Mouse (Mus musculus) megakaryocyte, adult 5-6 weeks (primary cell): ENCODE measurements around the gene Zfp493. TPM values are rescaled to one million over a fixed set of nuclear protein-coding genes. Genes with fewer than 3 reads are reported as not detected.
"Not testable (repeated sequence)": the region's sequence is repeated elsewhere in the genome, so short reads cannot be mapped to it uniquely, and the experiment has no call there.

Experiments used
- ATAC-seq: 2 replicates; pipeline ENCODE4 v1.8.0; 2016; ENCODE audit warnings: mild to moderate bottlenecking, inconsistent platforms; ENCODE audit not compliant: poor library complexity, severe bottlenecking
- total RNA-seq, 2 experiments: library from RNA; stranded (forward) in 1 of 2; stranded (reverse) in 1 of 2; fragments of 153-499, 151-499 nt in 1 of 2; fragments of 221-1000, 200-1000 nt in 1 of 2; gene quantifications; 2 replicates each; pipeline versions ENCODE4 v1.2.3 to v1.2.4; 2015 to 2017

The Zfp493 gene
- 1.6 and 2.1 TPM in 2 replicates for total RNA-seq (2015)
- 0.12 and 0.95 TPM in 2 replicates for total RNA-seq (2017)

- peak; percentile 98 for ATAC-seq
Measured at GRCm38 (mm10) chr13:67779265-67780221, at the start of gene Zfp493. Zfp493 (plus strand) TSS chr13:67779693.

GRCm38 (mm10) chr13:67734391-67734790 lies 45.1 kb upstream of the Zfp493 start:
- not testable (repeated sequence) for ATAC-seq

GRCm38 (mm10) chr13:67742941-67743340 lies 36.6 kb upstream of the Zfp493 start:
- no peak for ATAC-seq

DNA sequence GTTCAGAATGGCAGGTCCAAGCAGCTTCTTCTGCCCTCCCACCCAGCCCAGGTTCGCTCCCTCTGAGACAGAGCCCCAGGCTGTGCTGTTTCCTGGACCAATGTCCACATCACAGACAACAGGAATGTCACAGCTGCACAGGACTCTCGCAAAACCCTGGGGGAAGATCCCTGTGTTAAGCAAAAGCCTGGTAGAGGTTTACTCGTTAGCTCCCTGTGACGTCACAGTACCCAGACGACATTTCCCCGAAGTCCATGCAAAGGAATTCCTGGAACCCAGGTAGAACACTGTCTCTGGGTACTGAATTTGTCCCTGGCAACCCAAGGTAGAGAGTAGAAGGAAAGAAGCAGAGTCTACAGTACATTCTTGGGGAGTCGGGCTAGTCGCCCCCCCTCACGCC lies 35.6 kb upstream of the Zfp493 start:
- ATAC-seq, result no peak

GRCm38 (mm10) chr13:67754333-67755306 lies 24.9 kb upstream of the Zfp493 start, which contains the start of gene Zfp85:
Zfp85 (minus strand) TSS chr13:67755228.
- peak; percentile 96 for ATAC-seq

- no peak for ATAC-seq
Measured at GRCm38 (mm10) chr13:67755761-67756160, 23.7 kb upstream of the Zfp493 start.

DNA sequence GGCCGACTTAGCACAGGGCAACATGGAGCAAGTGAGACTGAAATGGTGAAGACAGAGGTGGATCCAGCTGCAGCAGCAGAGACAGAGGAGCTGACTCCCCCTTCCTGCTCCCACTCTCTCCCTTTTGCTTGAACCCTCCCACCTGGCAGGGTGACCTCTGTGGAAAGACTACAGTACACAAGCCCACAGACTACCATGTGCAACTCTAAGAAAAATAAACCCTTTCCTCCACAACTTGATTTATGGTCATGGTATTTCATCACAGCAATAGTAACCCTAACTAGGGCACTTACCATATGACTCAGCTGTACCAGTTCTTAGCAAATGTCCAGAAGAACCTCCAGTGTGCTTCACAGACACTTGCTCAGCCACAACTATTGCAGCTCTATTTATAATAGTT lies 19.5 kb upstream of the Zfp493 start:
- no peak for ATAC-seq

GRCm38 (mm10) chr13:67763031-67763768 lies 16.3 kb upstream of the Zfp493 start:
- no peak for ATAC-seq

GRCm38 (mm10) chr13:67791921-67792455 lies 12.5 kb downstream of the Zfp493 start:
- ATAC-seq, result no peak

DNA sequence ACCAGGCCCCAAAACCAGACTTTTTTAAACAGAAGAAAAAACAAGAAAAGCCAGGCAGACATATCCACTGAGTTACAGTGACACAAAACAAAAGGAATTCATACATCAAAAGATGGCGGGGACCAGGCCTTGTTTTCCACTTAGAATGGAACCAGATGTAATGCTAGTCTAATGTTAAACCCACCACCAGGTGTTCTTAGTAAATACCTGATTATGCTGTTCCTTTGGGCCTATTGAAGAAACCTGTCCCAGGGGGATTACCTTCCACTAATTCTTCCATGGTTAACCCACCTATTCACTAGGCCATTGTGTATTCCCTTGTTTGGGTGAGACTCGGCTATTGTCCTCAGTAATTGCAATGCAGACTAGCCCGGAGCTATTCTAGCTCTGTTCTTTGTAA lies 19.1 kb downstream of the Zfp493 start:
- ATAC-seq, result no peak

- ATAC-seq, result not testable (repeated sequence)
Measured at GRCm38 (mm10) chr13:67799151-67799550, 19.7 kb downstream of the Zfp493 start.

DNA sequence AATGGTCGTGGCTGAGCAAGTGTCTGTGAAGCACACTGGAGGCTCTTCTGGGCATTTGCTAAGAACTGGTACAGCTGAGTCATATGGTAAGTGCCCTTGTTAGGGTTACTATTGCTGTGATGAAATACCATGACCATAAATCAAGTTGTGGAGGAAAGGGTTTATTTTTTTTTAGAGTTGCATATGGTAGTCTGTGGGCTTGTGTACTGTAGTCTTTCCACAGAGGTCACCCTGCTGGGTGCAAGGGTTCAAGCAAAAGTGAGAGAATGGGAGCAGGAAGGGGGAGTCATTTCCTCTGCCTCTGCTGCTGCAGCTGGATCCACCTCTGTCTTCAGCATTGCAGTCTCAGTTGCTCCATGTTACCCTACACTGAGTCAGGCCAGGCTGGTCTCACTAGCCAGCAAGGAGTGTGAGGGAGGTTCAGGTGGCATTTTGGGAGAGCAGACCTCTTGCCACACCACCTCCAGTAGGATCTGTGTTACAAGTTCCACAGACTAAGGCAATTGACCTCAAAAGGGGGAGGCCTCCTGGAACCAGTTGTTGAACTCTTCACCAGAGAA lies 32.2 kb downstream of the Zfp493 start:
- ATAC-seq, result no peak

DNA sequence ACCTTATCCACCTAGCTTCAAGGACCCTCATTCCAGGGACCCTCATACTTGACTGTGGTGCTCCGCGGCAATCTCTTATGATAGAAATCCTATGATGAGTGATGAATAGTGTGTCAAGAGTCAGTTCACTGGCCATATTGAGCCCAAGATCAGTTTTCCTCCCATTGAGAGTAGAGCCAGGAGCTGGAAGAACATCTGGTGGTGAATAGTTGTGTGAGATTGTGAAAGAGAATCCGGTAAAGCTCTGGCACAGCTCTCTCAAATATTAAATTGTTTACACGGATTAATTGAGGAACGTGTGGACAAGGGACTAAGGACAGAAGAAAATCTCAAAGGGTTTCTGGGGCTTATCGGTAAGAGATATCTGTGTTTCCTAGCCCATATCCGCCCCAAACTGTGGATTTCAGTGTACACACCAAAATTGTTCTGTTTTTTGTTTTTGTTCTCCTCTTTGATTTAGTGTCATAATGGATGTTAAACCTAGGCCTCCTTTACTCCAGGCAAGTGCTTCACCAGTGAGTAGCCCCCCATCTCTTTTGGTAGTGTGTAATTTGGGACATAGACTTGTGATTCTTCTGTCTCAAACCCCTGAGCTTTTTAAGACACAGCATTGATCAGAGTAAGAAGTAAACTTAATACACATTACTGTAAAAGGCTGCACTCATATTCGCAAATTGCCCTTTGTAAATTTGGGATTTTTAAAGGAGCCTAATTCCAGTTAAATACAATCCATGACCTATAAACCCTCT lies 33.6 kb downstream of the Zfp493 start:
- peak; percentile 14; the same call in 1 of the 2 replicates for ATAC-seq

GRCm38 (mm10) chr13:67813710-67814660 lies 34.5 kb downstream of the Zfp493 start, which contains the start of gene Zfp273:
Zfp273 (plus strand) TSS chr13:67813740.
- peak; percentile 95 for ATAC-seq

DNA sequence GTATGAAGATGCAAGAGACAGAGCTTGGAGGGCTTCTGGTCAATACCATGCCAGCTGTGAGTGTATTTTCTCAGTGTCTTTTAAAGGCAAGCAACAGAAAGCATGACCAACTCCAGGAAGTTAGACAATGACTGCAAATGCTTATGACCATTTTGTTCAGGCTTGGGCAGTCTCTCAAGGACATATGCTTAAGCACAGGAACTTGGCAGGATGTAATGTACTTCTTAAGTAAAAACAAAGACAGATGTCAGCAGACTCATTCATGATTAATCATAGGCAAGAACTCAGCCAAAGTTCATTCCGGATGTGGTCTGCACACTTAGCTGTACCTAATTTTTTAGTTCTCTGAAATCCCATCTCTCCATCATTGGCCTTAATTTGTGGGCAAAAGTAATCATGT lies 39.1 kb downstream of the Zfp493 start:
- ATAC-seq, result no peak

GRCm38 (mm10) chr13:67830911-67831336 lies 51.4 kb downstream of the Zfp493 start, which contains the start of gene Gm10037:
Gm10037 (plus strand) TSS chr13:67831106.
- peak; percentile 88 for ATAC-seq

DNA sequence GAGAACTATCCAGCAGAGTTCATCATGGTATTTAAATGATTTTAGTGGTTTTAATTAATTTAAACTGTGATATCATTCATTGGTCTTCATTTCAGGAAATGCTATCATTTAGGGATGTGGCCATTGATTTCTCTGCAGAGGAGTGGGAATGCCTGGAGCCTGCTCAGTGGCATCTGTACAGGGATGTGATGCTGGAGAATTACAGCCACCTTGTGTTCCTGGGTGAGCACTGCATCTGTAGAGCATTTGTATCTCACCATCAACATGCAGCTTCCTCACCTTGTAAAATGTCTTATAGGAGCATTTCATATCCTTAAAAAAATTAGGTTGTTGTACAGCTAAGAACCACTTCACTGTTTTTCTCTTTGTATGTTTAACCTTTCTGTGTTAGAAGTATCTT lies 53.6 kb downstream of the Zfp493 start:
- ATAC-seq, result not testable (repeated sequence)
